Mouse (Mus musculus) G1E-ER4 (cell line): Measurements from ENCODE around the gene Tbx10. TPM values are rescaled to one million over a fixed set of nuclear protein-coding genes. Genes with fewer than 3 reads are reported as not detected.

Experiments used
- GATA1 ChIP-seq: IDR thresholded peaks from one replicate; pipeline ENCODE4 v1.8.0; 2012; ENCODE audit warnings: low read length, inconsistent platforms
- polyA plus RNA-seq: library from polyadenylated mRNA; stranded (reverse); fragments of >175 nt; gene quantifications from 2 replicates; pipeline ENCODE4 v1.2.3, GENCODE M21; 2012

Tbx10 gene
- polyA plus RNA-seq, 1 experiment: not detected

DNA sequence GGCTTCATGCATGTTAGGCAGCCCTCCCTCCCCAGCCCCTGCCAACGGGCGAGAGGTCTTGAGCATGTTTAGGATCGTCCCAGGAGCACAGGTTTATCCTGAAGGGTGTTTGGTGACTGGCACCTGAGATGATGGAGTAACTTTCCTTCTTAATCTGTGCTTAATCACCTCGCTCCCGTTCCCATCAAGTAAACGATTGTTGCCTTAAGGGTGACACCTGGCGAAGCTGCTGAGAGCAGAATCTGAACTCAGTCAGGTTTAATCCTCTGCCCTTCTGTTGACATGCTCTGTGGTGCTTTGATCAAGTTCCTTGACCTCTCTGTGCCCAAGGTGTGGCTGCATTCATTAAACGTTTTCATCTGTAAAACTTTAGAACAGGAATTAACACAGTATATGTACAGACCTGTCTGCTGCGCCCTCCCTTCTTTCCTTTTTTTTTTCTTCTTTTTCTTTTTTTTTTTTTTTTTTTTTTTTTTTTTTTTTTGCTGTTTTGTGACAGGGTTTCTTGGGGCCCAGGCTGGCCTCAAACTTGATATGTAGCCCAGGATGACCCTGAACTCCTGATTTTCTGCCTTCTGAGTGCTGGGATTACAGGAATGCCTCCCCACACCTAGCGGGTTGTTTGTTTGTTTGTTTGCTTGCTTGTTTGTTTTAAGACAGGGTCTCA is 25.5 kb downstream of the Tbx10 start:
- no peak for TF ChIP-seq GATA1

DNA sequence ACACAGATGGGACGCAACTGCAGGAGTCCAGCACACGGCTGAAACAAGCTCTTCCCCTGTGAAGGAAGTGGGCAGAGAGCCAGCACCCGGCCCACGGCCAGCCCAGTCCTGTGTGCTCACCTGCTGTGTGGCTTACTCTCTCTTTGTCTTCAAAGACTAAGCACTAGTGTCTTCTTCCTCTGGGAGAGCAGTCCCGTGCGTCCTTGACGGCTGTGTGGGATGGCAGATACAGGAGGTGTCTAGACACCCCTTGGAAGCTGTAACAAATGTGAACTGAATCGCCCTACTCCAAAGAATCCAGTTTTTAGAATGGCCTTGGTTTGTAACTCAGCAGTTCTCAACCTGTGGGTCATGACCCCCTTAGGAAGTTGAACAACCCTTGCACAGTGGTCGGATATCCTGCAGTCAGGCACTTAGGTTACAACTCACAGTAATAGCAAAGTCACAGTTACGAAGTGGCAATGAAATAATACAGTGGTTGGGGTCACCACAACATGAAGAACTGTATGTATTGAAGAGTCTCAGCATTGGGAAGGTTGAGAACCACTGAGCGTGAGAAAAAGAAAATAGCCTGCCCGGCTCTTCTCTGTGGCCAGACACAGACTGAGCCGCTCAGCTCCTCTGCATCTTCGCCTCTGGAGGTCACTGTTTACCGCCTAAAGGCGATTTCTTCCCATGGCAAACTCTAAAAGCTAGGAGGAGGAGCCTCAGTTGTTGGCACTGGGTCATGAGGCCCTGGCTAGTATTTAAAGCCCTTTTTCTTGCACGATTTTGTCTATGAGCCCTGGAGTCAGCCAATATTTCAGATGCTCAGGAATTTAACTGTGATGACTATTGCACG is 26.4 kb downstream of the Tbx10 start:
- TF ChIP-seq GATA1: no peak

- no peak for TF ChIP-seq GATA1
Measured at GRCm38 (mm10) chr19:4023185-4023584, 30.6 kb downstream of the Tbx10 start.

GRCm38 (mm10) chr19:4027576-4027975 is 35.0 kb downstream of the Tbx10 start:
- no peak for TF ChIP-seq GATA1

DNA sequence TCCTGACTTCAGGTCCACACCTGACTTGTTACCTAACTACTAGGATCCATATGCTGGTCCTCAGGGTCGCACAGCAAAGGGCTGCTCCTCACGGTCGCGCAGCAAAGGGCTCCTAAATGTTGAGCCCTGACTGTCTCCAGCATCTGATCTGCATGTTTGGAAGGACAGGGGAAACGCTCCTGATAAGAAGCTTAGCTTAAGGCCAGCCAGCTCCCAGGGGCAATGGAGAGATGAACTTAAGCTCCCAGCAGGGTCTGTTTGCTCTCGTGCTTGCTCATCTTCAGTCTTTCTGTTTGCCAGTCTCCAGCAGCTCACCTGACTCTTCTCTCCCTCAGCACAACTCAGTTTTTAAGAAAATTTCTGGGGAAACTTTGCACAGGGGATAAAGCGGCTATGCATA is 40.1 kb downstream of the Tbx10 start:
- no peak for TF ChIP-seq GATA1

DNA sequence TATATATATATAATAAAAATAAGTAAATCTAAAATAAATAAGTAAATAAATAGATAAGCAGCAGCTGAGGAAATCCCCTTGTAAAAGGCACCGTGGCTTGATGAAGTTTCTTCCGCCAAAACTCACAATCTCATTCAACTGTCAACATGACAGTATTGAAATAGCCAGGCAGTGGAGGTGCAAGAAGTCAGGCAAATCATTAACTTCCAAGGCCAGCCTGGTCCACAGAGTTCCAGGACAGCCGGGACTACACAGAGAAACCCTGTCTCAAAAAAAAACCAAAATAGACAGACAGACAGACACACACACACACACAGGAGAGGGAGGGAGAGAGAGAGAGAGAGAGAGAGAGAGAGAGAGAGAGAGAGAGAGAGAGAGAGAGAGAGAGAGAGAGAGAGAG is 40.7 kb downstream of the Tbx10 start:
- no peak for TF ChIP-seq GATA1

- TF ChIP-seq GATA1: no peak
Measured at GRCm38 (mm10) chr19:4033742-4034141, 41.2 kb downstream of the Tbx10 start.

DNA sequence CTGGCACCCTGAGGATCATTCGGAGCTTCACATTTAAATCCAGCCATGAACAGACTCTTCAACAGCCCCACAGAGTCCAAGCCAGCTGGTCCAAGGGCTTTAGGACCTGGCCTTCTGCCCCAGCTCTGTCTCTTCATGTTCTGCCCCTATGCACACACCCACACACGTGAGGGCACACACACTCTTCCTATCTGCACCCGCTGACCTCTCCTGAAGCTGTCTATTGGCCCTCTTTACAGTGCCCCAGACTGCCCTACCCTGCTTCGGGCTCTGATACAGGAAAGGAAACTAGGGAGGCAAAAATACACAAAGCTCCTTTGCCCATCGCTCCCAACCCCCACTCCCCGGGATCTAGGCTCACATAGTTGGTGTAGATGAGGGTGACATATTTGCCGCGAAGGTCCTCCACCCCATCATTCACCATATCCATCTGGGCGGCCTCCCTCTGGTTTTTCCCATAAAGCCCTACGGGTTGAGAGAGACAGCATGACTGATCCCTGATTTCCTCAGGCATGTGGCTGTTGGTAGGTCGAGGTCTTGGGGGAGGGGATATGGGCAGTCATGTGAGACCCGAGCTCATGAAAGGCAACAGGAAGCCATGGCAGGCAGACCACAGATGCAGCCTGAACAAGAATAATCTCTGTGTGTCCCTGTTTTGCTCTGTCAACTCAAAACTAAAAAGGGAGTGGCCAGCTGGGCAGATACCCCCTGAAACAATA is 43.9 kb downstream of the Tbx10 start:
- no peak for TF ChIP-seq GATA1

DNA sequence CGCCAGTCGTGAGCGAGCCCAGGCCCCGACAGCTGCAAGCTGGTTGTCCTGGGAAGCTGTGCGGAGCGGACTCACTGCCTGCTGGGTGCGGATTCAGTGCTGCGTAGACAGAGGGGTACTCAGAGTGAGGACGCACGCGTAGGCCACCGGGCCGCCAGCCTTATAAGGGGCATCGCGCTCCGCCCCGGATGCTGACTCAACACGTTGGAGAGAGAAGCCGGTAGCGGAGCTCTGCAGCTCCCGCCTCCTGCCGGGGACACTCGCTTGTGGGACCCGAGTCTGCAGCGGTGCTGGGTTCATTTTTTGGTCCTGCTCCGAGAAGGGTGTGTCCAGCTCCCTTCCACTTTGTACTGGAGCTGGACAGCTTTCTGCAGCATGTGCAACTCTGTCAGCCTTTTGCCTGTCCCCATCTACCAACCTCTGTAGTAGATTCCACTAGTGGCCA is 45.3 kb downstream of the Tbx10 start, which contains the start of gene Gstp1:
Gstp1 (minus strand) TSS at position 198 of the 445 bp plus-strand sequence.
- TF ChIP-seq GATA1: no peak

GRCm38 (mm10) chr19:4042124-4042523 is 49.6 kb downstream of the Tbx10 start:
- TF ChIP-seq GATA1: no peak

GRCm38 (mm10) chr19:4045966-4046865 is 53.7 kb downstream of the Tbx10 start, which contains the start of gene Gstp2:
Gene Gstp2, minus strand, starts transcription at chr19:4046023.
- no peak for TF ChIP-seq GATA1

GRCm38 (mm10) chr19:4046866-4047254 is 54.3 kb downstream of the Tbx10 start:
- no peak for TF ChIP-seq GATA1

GRCm38 (mm10) chr19:4047859-4048258 is 55.3 kb downstream of the Tbx10 start:
- no peak for TF ChIP-seq GATA1

Other genes starting within 250 kb of the Tbx10 start
- 7.1 and 10.0 TPM in 2 replicates for gene Kmt5b, start 225.3 kb upstream of the Tbx10 start, polyA plus RNA-seq
- gene Chka, start 141.0 kb upstream of the Tbx10 start, polyA plus RNA-seq: 15.2 and 16.8 TPM in 2 replicates
- 34.5 and 39.3 TPM in 2 replicates for gene Tcirg1, start 85.6 kb upstream of the Tbx10 start, polyA plus RNA-seq
- gene Ndufs8, start 80.0 kb upstream of the Tbx10 start, polyA plus RNA-seq: 41.9 and 220 TPM in 2 replicates
- not detected in 2 replicates for gene Aldh3b1, start 62.9 kb upstream of the Tbx10 start, polyA plus RNA-seq
- gene Unc93b1, start 57.6 kb upstream of the Tbx10 start, polyA plus RNA-seq: 0.11 TPM in 1 of 2 replicates, not detected in the other
- gene Aldh3b3, start 34.1 kb upstream of the Tbx10 start, polyA plus RNA-seq: not detected in 2 replicates
- gene Aldh3b2, start 20.4 kb upstream of the Tbx10 start, polyA plus RNA-seq: not detected in 2 replicates
- 5.4 and 7.1 TPM in 2 replicates for gene Acy3, start 6.2 kb upstream of the Tbx10 start, polyA plus RNA-seq
- 26.3 and 32.2 TPM in 2 replicates for gene Nudt8, start 7.8 kb downstream of the Tbx10 start, polyA plus RNA-seq
- gene Gm49405, start 7.9 kb downstream of the Tbx10 start, polyA plus RNA-seq: 3.8 and 5.3 TPM in 2 replicates
- gene Doc2g, start 10.6 kb downstream of the Tbx10 start, polyA plus RNA-seq: 7.2 and 8.9 TPM in 2 replicates
- gene Ndufv1, start 20.1 kb downstream of the Tbx10 start, polyA plus RNA-seq: 378 and 401 TPM in 2 replicates
- gene Gstp1, start 45.2 kb downstream of the Tbx10 start, polyA plus RNA-seq: 40.1 and 105 TPM in 2 replicates
- not detected in 2 replicates for gene Gstp2, start 53.3 kb downstream of the Tbx10 start, polyA plus RNA-seq
- 4.1 and 7.7 TPM in 2 replicates for gene Gstp3, start 66.8 kb downstream of the Tbx10 start, polyA plus RNA-seq
- not detected in 2 replicates for gene Cabp2, start 88.8 kb downstream of the Tbx10 start, polyA plus RNA-seq
- gene Cdk2ap2, start 104.4 kb downstream of the Tbx10 start, polyA plus RNA-seq: 70.4 and 72.4 TPM in 2 replicates
- gene Pitpnm1, start 107.2 kb downstream of the Tbx10 start, polyA plus RNA-seq: 36.1 and 36.7 TPM in 2 replicates
- gene Aip, start 133.1 kb downstream of the Tbx10 start, polyA plus RNA-seq: 99.6 and 105 TPM in 2 replicates
- gene Gpr152, start 147.0 kb downstream of the Tbx10 start, polyA plus RNA-seq: not detected in 2 replicates
- 0.06 TPM in 1 of 2 replicates, not detected in the other for gene Cabp4, start 151.3 kb downstream of the Tbx10 start, polyA plus RNA-seq
- 187 and 368 TPM in 2 replicates for gene Coro1b, start 155.9 kb downstream of the Tbx10 start, polyA plus RNA-seq
- 448 and 548 TPM in 2 replicates for gene Ptprcap, start 160.9 kb downstream of the Tbx10 start, polyA plus RNA-seq
- gene Rps6kb2, start 170.6 kb downstream of the Tbx10 start, polyA plus RNA-seq: 92.1 and 99.4 TPM in 2 replicates
- gene Carns1, start 182.7 kb downstream of the Tbx10 start, polyA plus RNA-seq: 0.39 and 0.46 TPM in 2 replicates
- gene Tbc1d10c, start 198.5 kb downstream of the Tbx10 start, polyA plus RNA-seq: 19.4 and 24.6 TPM in 2 replicates
- 609 and 669 TPM in 2 replicates for gene Ppp1ca, start 199.3 kb downstream of the Tbx10 start, polyA plus RNA-seq
- 28.7 and 31.6 TPM in 2 replicates for gene Rad9a, start 208.9 kb downstream of the Tbx10 start, polyA plus RNA-seq
- gene Clcf1, start 221.5 kb downstream of the Tbx10 start, polyA plus RNA-seq: not detected in 2 replicates
- gene AC109138.7, start 221.6 kb downstream of the Tbx10 start, polyA plus RNA-seq: 30.0 TPM in 1 of 2 replicates, not detected in the other
- gene Pold4, start 239.1 kb downstream of the Tbx10 start, polyA plus RNA-seq: 21.8 and 24.7 TPM in 2 replicates